Mouse (Mus musculus) megakaryocyte, adult 5-6 weeks (primary cell): ENCODE results near the gene Fam122a. TPM values are rescaled to one million over a fixed set of nuclear protein-coding genes. Genes with fewer than 3 reads are reported as not detected.

Experiments used
- ATAC-seq: 2 replicates; pipeline ENCODE4 v1.8.0; 2016; ENCODE audit warnings: mild to moderate bottlenecking, inconsistent platforms; ENCODE audit not compliant: poor library complexity, severe bottlenecking
- total RNA-seq, 2 experiments: library from RNA; stranded (forward) in 1 of 2; stranded (reverse) in 1 of 2; fragments of 153-499, 151-499 nt in 1 of 2; fragments of 221-1000, 200-1000 nt in 1 of 2; gene quantifications; 2 replicates each; pipeline versions ENCODE4 v1.2.3 to v1.2.4; 2015 to 2017

Fam122a gene
- total RNA-seq (2015) (30.1 and 31.3 TPM in 2 replicates), total RNA-seq (2017) (5.9 and 8.3 TPM in 2 replicates)

DNA sequence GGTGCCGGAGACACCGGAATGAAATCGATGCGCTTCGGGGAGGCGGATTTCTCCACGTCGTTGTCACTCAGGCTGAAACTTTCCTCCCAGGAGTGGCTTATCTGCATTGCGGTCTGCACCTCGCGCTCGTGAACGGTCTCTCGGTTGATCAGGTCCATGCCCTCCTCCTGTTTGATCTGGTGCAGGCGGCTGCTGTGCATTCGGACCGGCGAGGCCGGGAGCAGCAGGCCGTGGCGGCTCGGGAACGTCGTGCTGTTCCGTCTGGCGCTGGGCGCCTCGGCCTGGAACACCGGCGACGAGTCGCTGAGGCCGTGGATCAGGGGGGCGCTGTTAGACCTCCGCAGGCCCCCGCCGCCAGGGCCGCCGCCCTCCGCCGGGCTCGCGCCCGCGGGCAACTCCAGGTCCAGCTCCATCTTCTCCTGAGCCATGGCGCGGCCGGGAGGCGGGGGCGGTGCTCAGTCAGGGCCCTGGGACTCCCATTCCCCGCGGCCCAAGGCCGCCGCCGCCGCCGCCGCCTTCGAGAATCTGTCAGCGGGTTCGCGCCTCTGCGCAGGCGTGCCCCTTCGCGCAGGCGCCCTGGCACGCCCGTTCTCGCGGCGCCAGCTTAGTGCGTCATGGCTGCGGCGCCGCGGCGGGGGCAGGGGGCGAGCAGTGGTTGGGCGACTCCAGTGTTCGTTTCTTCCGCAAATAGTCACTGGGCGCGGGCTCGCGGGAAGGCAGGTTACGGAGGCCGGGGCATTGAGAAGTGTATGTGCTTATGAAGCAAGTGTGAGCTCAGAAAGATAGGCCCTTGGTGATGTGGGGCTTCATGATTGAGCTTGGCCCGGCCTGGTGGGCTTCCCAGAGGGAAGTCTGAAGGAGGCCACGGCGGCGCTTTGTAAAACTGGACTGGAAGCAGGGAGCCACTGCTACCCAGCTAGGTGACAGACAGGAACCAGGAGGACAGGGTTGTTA, at the start of gene Fam122a:
Gene Fam122a, minus strand, starts transcription at position 428 of the 954 bp plus-strand sequence.
- ATAC-seq: peak; percentile 97

GRCm38 (mm10) chr19:24523476-24524313, 46.5 kb upstream of the Fam122a start:
- no peak for ATAC-seq

DNA sequence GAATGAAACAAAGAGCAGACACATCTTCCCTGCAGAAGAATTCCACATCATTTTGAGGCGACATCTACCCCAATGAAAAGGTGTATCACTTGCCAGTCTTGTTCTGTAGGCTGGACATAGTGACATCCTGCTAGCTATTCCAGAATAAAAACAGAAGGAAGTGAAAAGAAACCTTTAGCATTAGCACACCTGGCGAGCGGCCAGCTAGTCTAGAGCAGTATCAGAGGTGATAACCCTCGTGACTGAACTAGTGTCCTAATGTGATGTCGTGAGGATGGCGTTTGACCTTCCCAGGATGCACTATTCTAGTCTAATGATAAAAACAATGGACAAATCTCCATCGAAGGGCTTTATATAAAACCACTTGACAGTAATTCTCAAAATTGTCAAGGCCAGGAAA, 44.8 kb upstream of the Fam122a start:
- ATAC-seq: no peak

DNA sequence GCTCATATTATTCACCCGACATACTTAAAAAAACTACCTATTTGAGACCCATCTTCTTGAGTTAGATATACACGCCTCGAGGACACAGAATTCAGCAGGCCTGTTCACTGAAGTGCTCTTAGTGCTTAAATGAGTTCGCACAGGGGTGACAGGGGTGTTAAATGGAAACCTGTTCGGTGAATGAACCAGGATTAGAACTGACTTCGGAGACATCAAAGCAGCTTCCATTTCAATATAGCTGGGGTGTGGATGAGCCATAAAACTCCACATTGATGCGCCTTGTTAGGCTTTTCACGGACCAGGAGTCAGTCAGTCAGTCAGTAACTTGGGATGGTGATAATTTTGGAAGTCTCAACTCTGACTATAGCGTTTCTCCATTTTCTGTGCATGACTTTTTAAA, 44.0 kb upstream of the Fam122a start:
- no peak for ATAC-seq

DNA sequence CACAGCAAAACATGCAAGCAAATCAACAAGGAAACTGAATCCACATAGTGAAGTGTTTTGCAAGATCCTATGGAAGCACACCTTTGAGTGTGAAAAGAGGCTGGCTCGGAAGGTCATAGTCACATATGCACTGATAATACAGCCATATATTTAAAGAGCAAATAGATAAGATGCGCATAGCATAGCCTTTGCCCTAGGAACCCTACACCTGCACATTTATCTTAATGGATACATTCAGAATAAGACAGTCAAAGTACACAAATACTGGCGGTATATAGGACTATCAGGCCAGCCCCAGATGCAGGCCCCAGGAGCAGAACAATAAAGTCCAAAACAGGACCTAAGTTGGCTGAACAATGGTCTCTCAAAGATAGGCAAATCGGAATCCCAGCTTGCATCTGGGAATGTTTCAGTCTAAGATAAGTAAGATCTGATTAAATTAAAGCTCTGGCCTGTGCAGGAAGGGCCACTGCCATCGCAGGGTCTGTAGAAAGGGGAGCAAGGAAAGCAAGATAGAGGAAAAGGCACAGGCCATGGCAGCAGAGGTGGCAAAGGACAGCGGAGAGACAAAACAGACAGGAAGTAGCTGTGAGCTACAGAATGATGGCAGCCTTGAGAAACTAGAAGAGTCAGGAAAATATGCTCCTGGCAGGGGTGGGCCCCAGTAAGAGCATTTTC, 42.7 kb upstream of the Fam122a start:
- ATAC-seq: no peak

- no peak for ATAC-seq
Observed at GRCm38 (mm10) chr19:24518384-24518783, 41.2 kb upstream of the Fam122a start.

- ATAC-seq: no peak
Observed at GRCm38 (mm10) chr19:24517057-24517456, 39.9 kb upstream of the Fam122a start.

GRCm38 (mm10) chr19:24515941-24516340, 38.8 kb upstream of the Fam122a start:
- no peak for ATAC-seq

DNA sequence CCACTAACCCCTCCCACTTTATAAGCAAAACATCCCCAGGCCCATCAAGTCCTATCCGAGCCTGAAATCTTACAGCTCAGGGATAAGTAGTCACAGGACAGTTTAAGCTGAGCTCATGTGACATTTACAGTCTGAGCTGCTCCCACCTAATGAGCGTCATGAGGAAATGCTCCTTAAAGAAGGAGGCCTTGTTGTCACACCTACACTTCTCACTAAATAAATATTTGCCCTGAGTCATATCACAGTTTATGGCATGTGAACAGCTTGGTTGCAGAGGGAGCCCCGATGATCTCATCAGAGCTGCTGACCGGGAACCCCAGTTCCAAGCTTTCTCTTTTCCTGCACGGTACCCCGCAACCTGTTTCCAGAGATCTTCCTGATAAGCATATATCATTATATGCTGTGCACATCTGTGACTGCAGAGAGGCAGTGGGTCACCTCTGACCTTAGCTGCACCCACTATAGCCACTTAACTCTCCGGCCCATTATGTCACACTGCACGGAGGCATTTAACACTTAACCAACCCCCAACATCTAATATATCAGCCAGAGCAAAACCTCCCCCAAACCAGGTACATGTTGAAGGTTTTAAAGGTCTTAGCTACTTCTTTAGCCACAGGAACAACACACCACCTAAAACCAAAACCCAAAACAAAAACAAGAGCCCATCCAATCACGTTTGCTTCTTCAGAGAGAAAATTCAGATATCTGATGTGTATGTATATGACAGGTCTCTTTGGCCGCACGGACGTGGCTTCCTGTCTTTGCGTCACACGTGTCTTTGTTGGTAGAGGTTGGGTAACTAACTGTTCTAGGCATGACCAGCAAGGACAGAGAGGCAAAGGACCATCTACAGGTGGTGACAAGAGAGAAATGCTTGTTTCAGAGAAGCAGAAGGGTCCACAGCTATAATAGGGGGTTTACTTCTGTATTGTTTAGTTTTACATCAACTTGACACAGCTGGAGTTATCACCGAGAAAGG, 37.8 kb upstream of the Fam122a start:
- peak; percentile 80 for ATAC-seq

- ATAC-seq: no peak
Observed at GRCm38 (mm10) chr19:24513105-24513843, 36.1 kb upstream of the Fam122a start.

GRCm38 (mm10) chr19:24511939-24512338, 34.8 kb upstream of the Fam122a start:
- ATAC-seq: no peak

GRCm38 (mm10) chr19:24509391-24509790, 32.2 kb upstream of the Fam122a start:
- no peak for ATAC-seq

GRCm38 (mm10) chr19:24508087-24508767, 31.1 kb upstream of the Fam122a start:
- no peak for ATAC-seq

DNA sequence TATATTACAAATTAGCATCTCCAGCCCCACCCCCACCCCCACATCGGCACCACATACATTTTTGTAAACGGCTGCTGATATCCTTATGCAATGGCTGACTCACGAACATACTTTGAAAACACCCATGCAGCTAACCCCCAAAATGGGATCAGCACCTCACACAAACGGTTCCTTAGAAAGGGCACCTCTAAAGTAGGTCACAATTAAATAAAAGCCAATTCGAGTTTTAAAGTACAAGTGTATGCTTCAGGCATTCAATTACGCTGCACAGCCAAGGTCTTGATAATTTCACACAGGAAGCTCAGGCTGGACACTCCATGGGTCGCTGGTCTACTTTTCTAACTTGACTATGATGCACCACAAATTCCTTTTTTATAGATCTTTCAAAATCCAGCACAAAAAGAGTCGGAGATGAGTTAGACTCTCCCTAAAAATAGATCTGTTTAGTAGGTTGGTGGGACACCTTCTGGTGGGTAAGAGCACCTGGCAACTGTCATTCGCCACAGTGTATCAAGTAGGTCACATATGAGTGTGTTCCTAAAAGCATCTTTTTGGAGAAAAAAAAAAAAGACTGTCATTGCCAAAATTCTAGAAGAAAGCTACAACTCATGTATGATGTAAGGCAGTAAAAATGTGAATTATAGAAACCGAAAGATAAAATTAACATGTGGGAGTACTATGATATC, 25.7 kb upstream of the Fam122a start:
- no peak for ATAC-seq

- ATAC-seq: no peak
Observed at GRCm38 (mm10) chr19:24501525-24501924, 24.4 kb upstream of the Fam122a start.

- ATAC-seq: no peak
Observed at GRCm38 (mm10) chr19:24500431-24500830, 23.3 kb upstream of the Fam122a start.

DNA sequence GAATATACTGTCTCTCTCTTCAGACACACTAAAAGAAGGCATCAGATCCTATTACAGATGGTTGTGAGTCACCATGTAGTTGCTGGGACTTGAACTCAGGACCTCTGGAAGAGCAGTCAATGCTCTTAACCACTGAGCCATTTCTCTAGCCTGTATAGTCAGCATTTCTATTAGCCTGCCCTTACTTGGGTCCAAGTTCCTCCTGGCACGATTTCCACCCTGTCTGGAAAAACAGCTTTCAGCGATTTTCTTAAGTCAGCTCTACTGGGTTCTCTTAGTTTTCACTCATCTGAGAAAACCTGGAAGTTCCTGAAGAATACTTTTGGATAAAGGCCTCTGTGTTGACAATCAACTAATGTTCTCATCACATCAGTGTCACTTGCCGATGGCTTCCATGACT, 22.1 kb upstream of the Fam122a start:
- no peak for ATAC-seq

GRCm38 (mm10) chr19:24493887-24494286, 16.7 kb upstream of the Fam122a start:
- ATAC-seq: peak; percentile 89
